Mouse (Mus musculus): ENCODE data around the gene Specc1l. TPM values are rescaled to one million over a fixed set of nuclear protein-coding genes. Genes with fewer than 3 reads are reported as not detected.

The Specc1l gene
- polyA plus RNA-seq, 1 experiment, result 17.7 TPM

- no peaks in the 10 kb centered on the region for H3K27me3 ChIP-seq (ENCODE audit: control insufficient read depth, insufficient read depth, low read length)
- no peak overlapping the region for H3K4me3 ChIP-seq (ENCODE audit: extremely low read depth, insufficient read depth, insufficient read length)
- no peaks in the 10 kb centered on the region for H3K4me1 ChIP-seq (ENCODE audit: control insufficient read depth, insufficient read depth, insufficient read length)
- no peak for TF ChIP-seq POLR2A (IDR thresholded peaks at IDR 0.05; ENCODE audit: low read depth, low read length)
- no peak for TF ChIP-seq CTCF (IDR thresholded peaks at IDR 0.05; ENCODE audit: extremely low read depth, insufficient read depth, insufficient read length, insufficient replicate concordance)
- H3K27ac ChIP-seq (ENCODE audit: insufficient read depth, low read length), result no peak overlapping the region
- peaks cover 37% of the 10 kb centered on the region for H3K36me3 ChIP-seq (ENCODE audit: control insufficient read depth, insufficient read depth, low read length)
- WGBS, result 94% methylated on average over 10 of the region's 10 CpGs
- no peak for DNase-seq (ENCODE audit: low read depth in 1 of 2, low spot score in 2 of 2)
Measured at GRCm38 (mm10) chr10:75246331-75246730, 34.5 kb downstream of the Specc1l start.

GRCm38 (mm10) chr10:75251011-75251410 is 39.1 kb downstream of the Specc1l start:
- 83% methylated on average over 2 of the region's 2 CpGs for whole genome bisulfite sequencing
- TF ChIP-seq CTCF (IDR thresholded peaks at IDR 0.05; ENCODE audit: extremely low read depth, insufficient read depth, insufficient read length, insufficient replicate concordance) (no peak), POLR2A (IDR thresholded peaks at IDR 0.05; ENCODE audit: low read depth, low read length) (no peak)
- DNase-seq (ENCODE audit: low read depth in 1 of 2, low spot score in 2 of 2), result peak in 1 of 2 experiments; percentile 22
- H3K27ac ChIP-seq (ENCODE audit: insufficient read depth, low read length), result no peak overlapping the region
- H3K4me1 ChIP-seq (ENCODE audit: control insufficient read depth, insufficient read depth, insufficient read length), result peaks cover 3% of the 10 kb centered on the region; the same call in 1 of the 2 replicates
- H3K36me3 ChIP-seq (ENCODE audit: control insufficient read depth, insufficient read depth, low read length), result peaks cover 26% of the 10 kb centered on the region
- H3K4me3 ChIP-seq (ENCODE audit: extremely low read depth, insufficient read depth, insufficient read length), result no peak overlapping the region
- H3K27me3 ChIP-seq (ENCODE audit: control insufficient read depth, insufficient read depth, low read length), result no peaks in the 10 kb centered on the region

- Histone ChIP-seq H3K36me3 (ENCODE audit: control insufficient read depth, insufficient read depth, low read length) (peaks cover 18% of the 10 kb centered on the region), H3K4me3 (ENCODE audit: extremely low read depth, insufficient read depth, insufficient read length) (no peak overlapping the region), H3K27me3 (ENCODE audit: control insufficient read depth, insufficient read depth, low read length) (no peaks in the 10 kb centered on the region), H3K4me1 (ENCODE audit: control insufficient read depth, insufficient read depth, insufficient read length) (peaks cover 3% of the 10 kb centered on the region; the same call in 1 of the 2 replicates), H3K27ac (ENCODE audit: insufficient read depth, low read length) (no peak overlapping the region)
- no peak for DNase-seq (ENCODE audit: low read depth in 1 of 2, low spot score in 2 of 2)
- 92% methylated on average over 13 of the region's 13 CpGs for WGBS
- TF ChIP-seq CTCF (IDR thresholded peaks at IDR 0.05; ENCODE audit: extremely low read depth, insufficient read depth, insufficient read length, insufficient replicate concordance) (no peak), POLR2A (IDR thresholded peaks at IDR 0.05; ENCODE audit: low read depth, low read length) (no peak)
Measured at GRCm38 (mm10) chr10:75252301-75253022, 40.6 kb downstream of the Specc1l start.

GRCm38 (mm10) chr10:75255091-75255490 is 43.2 kb downstream of the Specc1l start:
- Histone ChIP-seq H3K4me3 (ENCODE audit: extremely low read depth, insufficient read depth, insufficient read length) (no peak overlapping the region), H3K4me1 (ENCODE audit: control insufficient read depth, insufficient read depth, insufficient read length) (peaks cover 8% of the 10 kb centered on the region), H3K27me3 (ENCODE audit: control insufficient read depth, insufficient read depth, low read length) (no peaks in the 10 kb centered on the region), H3K36me3 (ENCODE audit: control insufficient read depth, insufficient read depth, low read length) (peaks cover 14% of the 10 kb centered on the region), H3K27ac (ENCODE audit: insufficient read depth, low read length) (no peak overlapping the region)
- peak; percentile 29 to 50 for DNase-seq (ENCODE audit: low read depth in 1 of 2, low spot score in 2 of 2)
- WGBS, result 74% methylated on average over 2 of the region's 2 CpGs
- TF ChIP-seq CTCF (IDR thresholded peaks at IDR 0.05; ENCODE audit: extremely low read depth, insufficient read depth, insufficient read length, insufficient replicate concordance) (no peak), POLR2A (IDR thresholded peaks at IDR 0.05; ENCODE audit: low read depth, low read length) (no peak)

- H3K27me3 ChIP-seq (ENCODE audit: control insufficient read depth, insufficient read depth, low read length), result no peaks in the 10 kb centered on the region
- H3K4me1 ChIP-seq (ENCODE audit: control insufficient read depth, insufficient read depth, insufficient read length), result peaks cover 8% of the 10 kb centered on the region
- TF ChIP-seq POLR2A (IDR thresholded peaks at IDR 0.05; ENCODE audit: low read depth, low read length), result no peak
- TF ChIP-seq CTCF (IDR thresholded peaks at IDR 0.05; ENCODE audit: extremely low read depth, insufficient read depth, insufficient read length, insufficient replicate concordance), result no peak
- H3K27ac ChIP-seq (ENCODE audit: insufficient read depth, low read length), result no peak overlapping the region
- DNase-seq (ENCODE audit: low read depth in 1 of 2, low spot score in 2 of 2), result no peak
- H3K36me3 ChIP-seq (ENCODE audit: control insufficient read depth, insufficient read depth, low read length), result peaks cover 24% of the 10 kb centered on the region
- 74% methylated on average over 3 of the region's 3 CpGs for WGBS
- no peak overlapping the region for H3K4me3 ChIP-seq (ENCODE audit: extremely low read depth, insufficient read depth, insufficient read length)
Measured at GRCm38 (mm10) chr10:75257401-75257800, 45.5 kb downstream of the Specc1l start.

GRCm38 (mm10) chr10:75258241-75258640 is 46.4 kb downstream of the Specc1l start:
- H3K4me3 ChIP-seq (ENCODE audit: extremely low read depth, insufficient read depth, insufficient read length), result no peak overlapping the region
- H3K4me1 ChIP-seq (ENCODE audit: control insufficient read depth, insufficient read depth, insufficient read length), result peaks cover 8% of the 10 kb centered on the region
- no peak for TF ChIP-seq POLR2A (IDR thresholded peaks at IDR 0.05; ENCODE audit: low read depth, low read length)
- no peak for TF ChIP-seq CTCF (IDR thresholded peaks at IDR 0.05; ENCODE audit: extremely low read depth, insufficient read depth, insufficient read length, insufficient replicate concordance)
- H3K36me3 ChIP-seq (ENCODE audit: control insufficient read depth, insufficient read depth, low read length), result peaks cover 27% of the 10 kb centered on the region
- DNase-seq (ENCODE audit: low read depth in 1 of 2, low spot score in 2 of 2), result peak; percentile 41 to 68
- H3K27me3 ChIP-seq (ENCODE audit: control insufficient read depth, insufficient read depth, low read length), result no peaks in the 10 kb centered on the region
- H3K27ac ChIP-seq (ENCODE audit: insufficient read depth, low read length), result peak overlapping the region; percentile 35; the same call in 1 of the 2 replicates
- 18% methylated on average over 5 of the region's 5 CpGs for WGBS

GRCm38 (mm10) chr10:75261268-75261667 is 49.4 kb downstream of the Specc1l start:
- Histone ChIP-seq H3K27me3 (ENCODE audit: control insufficient read depth, insufficient read depth, low read length) (no peaks in the 10 kb centered on the region), H3K36me3 (ENCODE audit: control insufficient read depth, insufficient read depth, low read length) (peaks cover 40% of the 10 kb centered on the region), H3K27ac (ENCODE audit: insufficient read depth, low read length) (no peak overlapping the region), H3K4me1 (ENCODE audit: control insufficient read depth, insufficient read depth, insufficient read length) (peaks cover 5% of the 10 kb centered on the region; the same call in 1 of the 2 replicates), H3K4me3 (ENCODE audit: extremely low read depth, insufficient read depth, insufficient read length) (no peak overlapping the region)
- no peak for DNase-seq (ENCODE audit: low read depth in 1 of 2, low spot score in 2 of 2)
- TF ChIP-seq POLR2A (IDR thresholded peaks at IDR 0.05; ENCODE audit: low read depth, low read length) (no peak), CTCF (IDR thresholded peaks at IDR 0.05; ENCODE audit: extremely low read depth, insufficient read depth, insufficient read length, insufficient replicate concordance) (no peak)
- 96% methylated on average over 5 of the region's 5 CpGs for WGBS

Data from spleen, adult 2 months (tissue).